Mouse (Mus musculus): ENCODE results near the gene Tex38.

- no peak for TF ChIP-seq POLR2A (IDR thresholded peaks at IDR 0.05; ENCODE audit: borderline replicate concordance, low read depth, low read length)
- no peak for TF ChIP-seq CTCF (IDR thresholded peaks at IDR 0.05; ENCODE audit: low read depth, low read length)
Measured at GRCm38 (mm10) chr4:115761206-115761605, 19.6 kb downstream of the Tex38 start.
